Mouse (Mus musculus) ZHBTc4 (cell line): Measurements from ENCODE around the gene Slc25a17.

Experiments used
- DNase-seq: peaks from one replicate; pipeline ENCODE4 v3.0.0-alpha.2; 2011; ENCODE audit warnings: low read depth, low spot score

Slc25a17 gene

GRCm38 (mm10) chr15:81355146-81355761, 5.4 kb downstream of the Slc25a17 start:
- DNase-seq: peak; percentile 81

GRCm38 (mm10) chr15:81352638-81353037, 8.0 kb downstream of the Slc25a17 start:
- DNase-seq: no peak

DNA sequence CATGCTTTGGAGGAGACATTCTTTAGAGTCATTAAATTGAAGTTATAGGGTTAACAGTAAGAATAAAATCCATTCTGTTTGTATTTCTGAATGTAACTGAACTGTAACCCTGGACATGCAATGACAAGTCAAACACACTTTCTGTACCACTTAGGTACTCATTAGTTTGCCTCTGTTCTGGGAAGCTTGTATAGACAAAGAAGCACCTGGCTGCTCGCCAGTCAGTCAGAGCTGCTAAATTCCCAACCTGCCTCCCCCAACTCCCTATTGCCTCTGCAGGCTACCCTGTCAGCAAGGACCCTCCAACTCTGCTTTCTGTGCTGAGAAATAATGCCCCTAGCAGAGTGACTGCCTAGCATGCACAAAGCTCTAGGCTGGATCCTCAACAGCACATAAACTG, 10.2 kb downstream of the Slc25a17 start:
- DNase-seq: no peak

GRCm38 (mm10) chr15:81348366-81348765, 12.2 kb downstream of the Slc25a17 start:
- DNase-seq: no peak

DNA sequence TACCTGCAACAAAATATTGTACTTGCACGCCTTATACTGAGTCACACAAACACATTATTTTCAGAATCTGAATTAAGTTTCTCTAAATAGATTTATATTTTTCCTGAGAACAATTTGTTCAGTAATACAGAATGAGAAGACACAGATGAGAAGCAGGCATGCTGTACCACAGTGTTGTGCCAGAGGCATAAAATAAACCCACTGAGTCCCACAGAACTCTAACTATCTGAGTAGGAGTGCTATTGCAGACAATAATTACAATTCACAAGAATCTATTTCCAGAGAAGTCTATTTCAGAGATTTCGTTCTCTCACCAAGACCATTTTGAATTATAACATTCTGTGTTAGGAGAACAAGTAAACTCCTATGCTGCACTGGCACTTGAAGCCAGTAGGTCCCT, 13.1 kb downstream of the Slc25a17 start:
- DNase-seq: no peak

GRCm38 (mm10) chr15:81341426-81341825, 19.2 kb downstream of the Slc25a17 start:
- DNase-seq: no peak

DNA sequence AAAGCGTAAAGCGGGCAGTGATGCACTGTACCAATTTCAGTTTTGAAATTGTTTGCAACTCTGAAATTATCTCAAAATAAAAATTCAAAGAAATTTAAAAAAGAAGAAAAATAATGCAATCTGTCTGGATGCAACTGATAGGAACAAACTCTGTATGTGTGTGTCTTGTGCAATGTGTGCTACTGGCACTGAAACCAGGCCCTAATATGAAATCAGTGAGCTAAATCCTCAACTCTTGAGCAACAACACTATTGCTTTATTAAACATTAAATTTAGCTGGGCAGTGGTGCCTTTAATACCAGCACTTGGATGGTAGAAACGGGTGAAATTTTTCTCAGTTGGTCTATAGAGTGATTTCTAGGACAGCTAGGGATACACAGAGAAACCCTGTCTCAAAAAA, 21.5 kb downstream of the Slc25a17 start:
- DNase-seq: no peak

GRCm38 (mm10) chr15:81336466-81336865, 24.1 kb downstream of the Slc25a17 start:
- DNase-seq: no peak

DNA sequence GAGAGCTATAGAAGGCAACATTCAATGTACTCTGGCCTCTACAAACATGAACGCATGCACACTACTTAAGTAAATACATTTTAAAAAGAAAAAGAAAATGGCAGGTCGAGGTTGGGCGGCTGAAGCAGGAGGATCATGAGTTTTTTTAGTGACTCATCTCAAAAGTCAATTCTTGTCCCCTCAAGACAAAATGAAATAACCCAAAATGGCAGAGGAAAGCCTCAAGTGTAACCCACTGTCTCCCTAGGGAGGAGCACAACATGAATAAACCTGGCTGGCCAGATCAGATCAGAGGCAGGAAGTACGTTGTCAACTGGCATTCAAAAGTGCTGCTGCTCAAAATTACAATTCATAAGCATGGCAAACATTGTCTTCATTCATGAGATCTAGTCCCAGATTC, 28.1 kb downstream of the Slc25a17 start:
- no peak for DNase-seq

DNA sequence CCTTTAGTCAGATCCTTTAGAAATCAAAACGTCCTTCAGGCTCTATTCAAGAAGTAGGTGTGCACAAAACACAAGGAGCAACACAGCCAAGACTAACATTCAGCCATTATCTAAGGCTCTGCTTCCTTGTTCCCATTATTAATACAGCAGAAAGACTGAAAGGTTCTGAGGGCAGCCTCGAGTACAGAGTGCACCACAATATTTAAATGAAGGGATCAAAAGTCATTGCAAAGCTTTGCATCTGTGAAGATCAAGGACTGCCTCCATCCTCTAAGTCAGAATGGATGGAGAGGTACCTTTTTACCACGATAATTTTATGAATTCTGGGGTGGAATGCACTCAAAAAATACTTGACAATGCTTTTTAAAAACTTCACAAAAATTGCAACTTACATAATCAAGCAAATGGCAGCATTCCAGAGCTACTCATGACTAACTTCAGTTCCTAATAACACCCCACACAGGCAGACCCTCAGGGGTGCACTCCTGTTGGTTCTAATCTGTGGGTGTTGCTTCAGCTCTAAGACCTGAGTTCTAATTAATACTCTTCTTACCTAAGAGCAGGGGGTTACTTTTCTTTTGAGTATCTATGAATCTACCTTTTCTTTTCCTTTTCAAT, 29.7 kb downstream of the Slc25a17 start:
- DNase-seq: no peak

GRCm38 (mm10) chr15:81329721-81330369, 30.8 kb downstream of the Slc25a17 start:
- no peak for DNase-seq

- DNase-seq: no peak
Observed at GRCm38 (mm10) chr15:81327501-81327900, 33.1 kb downstream of the Slc25a17 start.

GRCm38 (mm10) chr15:81324979-81325378, 35.6 kb downstream of the Slc25a17 start:
- no peak for DNase-seq

GRCm38 (mm10) chr15:81320137-81320536, 40.5 kb downstream of the Slc25a17 start:
- no peak for DNase-seq

- no peak for DNase-seq
Observed at GRCm38 (mm10) chr15:81319462-81319861, 41.1 kb downstream of the Slc25a17 start.

GRCm38 (mm10) chr15:81313928-81314327, 46.7 kb downstream of the Slc25a17 start:
- no peak for DNase-seq

GRCm38 (mm10) chr15:81311026-81311425, 49.6 kb downstream of the Slc25a17 start:
- no peak for DNase-seq

DNA sequence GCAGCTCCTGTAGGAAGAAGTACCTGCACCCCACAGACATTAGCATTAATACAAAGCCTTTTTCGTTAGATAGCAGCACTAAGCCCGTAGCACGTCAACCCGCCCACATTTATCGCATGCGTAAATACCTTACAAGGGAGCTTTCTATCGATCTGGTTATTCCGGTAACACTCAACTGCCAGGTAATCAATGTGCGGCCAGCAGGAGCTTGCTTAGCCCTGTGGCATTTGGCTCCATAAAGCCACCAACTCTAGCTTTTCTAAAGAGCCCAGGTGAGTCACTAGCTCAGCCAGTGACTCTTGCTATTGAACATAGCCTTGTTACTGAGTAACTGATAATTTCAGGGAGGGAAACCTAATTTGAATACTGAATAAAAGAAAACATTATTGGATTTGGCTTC, 50.3 kb downstream of the Slc25a17 start:
- no peak for DNase-seq

DNA sequence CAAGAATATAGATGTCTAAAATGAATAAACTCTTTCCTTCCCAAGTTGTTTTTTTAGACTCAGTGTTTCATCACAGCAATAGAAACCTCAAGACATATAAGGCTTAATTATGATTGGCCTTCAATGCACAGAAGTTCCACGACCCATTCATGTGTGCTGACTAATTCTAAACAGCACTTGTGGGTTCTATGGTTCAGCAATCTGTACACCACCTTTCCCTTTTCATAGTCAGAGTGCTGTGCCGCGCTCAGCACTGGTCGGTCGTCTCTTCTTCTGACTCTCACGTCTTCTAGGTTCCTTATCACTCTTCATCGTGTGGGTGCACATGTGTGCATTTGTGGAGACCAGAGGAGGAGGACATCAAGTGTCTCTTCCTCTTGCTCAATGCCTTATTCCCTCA, 52.6 kb downstream of the Slc25a17 start:
- DNase-seq: no peak

DNA sequence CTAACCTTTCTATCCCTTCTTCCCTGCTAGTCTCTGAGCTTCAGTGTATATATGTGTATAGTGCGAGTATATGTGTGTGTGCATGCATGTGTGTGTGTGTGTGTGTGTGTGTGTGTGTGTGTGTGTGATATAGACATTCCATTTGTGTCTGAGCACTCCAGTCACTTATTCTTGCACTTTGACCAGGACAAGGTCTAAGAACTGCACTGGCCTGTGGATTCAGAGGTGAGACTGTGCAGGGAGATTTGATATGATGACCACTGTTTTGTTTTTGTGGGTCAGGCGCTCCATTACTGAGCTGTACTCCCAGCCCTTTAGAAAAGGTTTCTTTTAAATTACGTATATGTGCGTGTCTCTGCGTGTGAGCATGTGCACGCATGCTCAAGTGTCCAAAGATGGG, 54.1 kb downstream of the Slc25a17 start:
- DNase-seq: no peak

GRCm38 (mm10) chr15:81305035-81305434, 55.6 kb downstream of the Slc25a17 start:
- DNase-seq: no peak

DNA sequence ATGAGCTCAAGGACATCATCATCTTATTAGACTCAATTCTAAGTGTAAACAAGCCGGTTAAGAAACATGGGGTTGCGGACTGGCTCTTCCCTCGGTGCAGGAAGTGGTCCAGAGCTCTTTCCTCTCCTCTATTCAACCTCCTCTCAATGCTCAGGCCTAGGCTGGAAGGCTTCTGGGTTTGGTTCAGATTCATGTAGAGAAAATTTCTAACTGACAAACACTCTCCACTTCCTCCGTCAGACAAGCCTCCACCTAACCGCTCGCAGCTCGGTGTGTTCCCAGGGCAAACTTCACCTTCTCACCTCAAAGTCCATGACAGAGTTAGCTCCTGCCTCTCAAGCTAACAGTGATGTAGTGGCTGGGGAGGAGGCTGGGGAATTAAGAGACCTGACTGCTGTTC, 56.6 kb downstream of the Slc25a17 start:
- no peak for DNase-seq

- DNase-seq: peak; percentile 72
Observed at GRCm38 (mm10) chr15:81302151-81302808, 58.3 kb downstream of the Slc25a17 start.
